Mouse (Mus musculus) stomach, postnatal 0 days (tissue): ENCODE results near the gene AI854703.

ENCODE experiments used
- CTCF ChIP-seq: IDR thresholded peaks from 2 replicates; pipeline ENCODE4 v1.5.1; 2016; ENCODE audit warnings: antibody characterized with exemption, low read depth, mild to moderate bottlenecking, moderate library complexity
- EP300 ChIP-seq: optimal IDR thresholded peaks from 2 replicates; pipeline ENCODE3; 2016; ENCODE audit warnings: antibody characterized with exemption

DNA sequence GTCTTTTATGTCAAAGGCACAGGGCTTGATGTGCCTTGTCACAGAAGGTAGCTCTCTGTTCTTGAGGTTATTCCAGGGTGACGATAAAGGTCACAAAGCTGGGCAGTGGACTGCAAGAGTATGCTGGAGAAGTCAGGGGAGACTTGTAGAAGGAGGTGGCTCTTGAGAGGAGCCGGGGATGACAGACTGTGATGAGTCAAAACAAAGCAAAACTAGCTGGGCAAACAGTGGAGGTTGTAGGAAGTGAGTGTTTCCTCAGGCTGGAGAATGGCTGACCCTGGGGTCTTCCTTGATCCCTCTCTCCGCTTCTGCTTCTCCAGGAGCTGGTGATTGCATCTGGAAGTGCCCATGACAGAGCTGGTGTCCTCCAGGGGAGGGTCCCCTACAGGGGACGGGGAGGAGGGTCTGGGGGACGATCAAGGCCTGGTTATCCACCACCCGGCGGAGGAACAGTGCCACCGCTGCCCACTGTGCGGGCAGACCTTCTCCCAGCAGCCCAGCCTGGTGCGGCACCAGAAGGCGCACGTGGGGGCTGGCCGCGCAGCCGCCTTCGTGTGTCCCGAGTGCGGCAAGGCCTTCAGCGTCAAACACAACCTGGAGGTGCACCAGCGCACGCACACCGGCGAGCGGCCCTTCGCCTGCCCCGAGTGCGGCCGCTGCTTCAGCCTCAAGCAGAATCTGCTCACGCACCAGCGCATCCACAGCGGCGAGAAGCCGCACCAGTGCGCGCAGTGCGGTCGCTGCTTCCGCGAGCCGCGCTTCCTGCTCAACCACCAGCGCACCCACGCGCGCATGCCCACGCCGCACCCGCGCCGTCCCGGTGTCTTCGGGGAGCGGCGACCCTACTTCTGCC, 2.5 kb downstream of the AI854703 start:
- TF ChIP-seq CTCF (no peak), EP300 (no peak)
